Mouse (Mus musculus): ENCODE results near the gene Fam107b. TPM values are rescaled to one million over a fixed set of nuclear protein-coding genes. Genes with fewer than 3 reads are reported as not detected.

Fam107b gene
- polyA plus RNA-seq, 1 experiment from 2014 or later = 20.5 TPM

GRCm38 (mm10) chr2:3622158-3622557, 51.9 kb downstream of the Fam107b start:
- H3K4me3 ChIP-seq (ENCODE audit: low read depth, low read length) = no peak overlapping the region
- DNase-seq (ENCODE audit: low spot score) (no peak), ATAC-seq (no peak)
- H3K9ac ChIP-seq (replicated peaks; ENCODE audit: low read depth) = no peak overlapping the region
- TF ChIP-seq CTCF (IDR thresholded peaks at IDR 0.05) (no peak), EP300 (IDR thresholded peaks at IDR 0.05) (no peak)
- H3K27me3 ChIP-seq (replicated peaks; ENCODE audit: insufficient read depth, low read length) = no peaks in the 10 kb centered on the region
- H3K4me1 ChIP-seq (ENCODE audit: insufficient read depth, low read depth, low read length) = no peaks in the 10 kb centered on the region
- H3K4me2 ChIP-seq (replicated peaks; ENCODE audit: low read depth, low read length) = no peak overlapping the region
- H3K36me3 ChIP-seq (ENCODE audit: insufficient read depth, low read length) = no peaks in the 10 kb centered on the region
- no peak overlapping the region for H3K27ac ChIP-seq (ENCODE audit: low read length)
- WGBS = 87% methylated on average over 2 of the region's 2 CpGs
- H3K9me3 ChIP-seq (ENCODE audit: low read length) = no peaks in the 10 kb centered on the region

DNA sequence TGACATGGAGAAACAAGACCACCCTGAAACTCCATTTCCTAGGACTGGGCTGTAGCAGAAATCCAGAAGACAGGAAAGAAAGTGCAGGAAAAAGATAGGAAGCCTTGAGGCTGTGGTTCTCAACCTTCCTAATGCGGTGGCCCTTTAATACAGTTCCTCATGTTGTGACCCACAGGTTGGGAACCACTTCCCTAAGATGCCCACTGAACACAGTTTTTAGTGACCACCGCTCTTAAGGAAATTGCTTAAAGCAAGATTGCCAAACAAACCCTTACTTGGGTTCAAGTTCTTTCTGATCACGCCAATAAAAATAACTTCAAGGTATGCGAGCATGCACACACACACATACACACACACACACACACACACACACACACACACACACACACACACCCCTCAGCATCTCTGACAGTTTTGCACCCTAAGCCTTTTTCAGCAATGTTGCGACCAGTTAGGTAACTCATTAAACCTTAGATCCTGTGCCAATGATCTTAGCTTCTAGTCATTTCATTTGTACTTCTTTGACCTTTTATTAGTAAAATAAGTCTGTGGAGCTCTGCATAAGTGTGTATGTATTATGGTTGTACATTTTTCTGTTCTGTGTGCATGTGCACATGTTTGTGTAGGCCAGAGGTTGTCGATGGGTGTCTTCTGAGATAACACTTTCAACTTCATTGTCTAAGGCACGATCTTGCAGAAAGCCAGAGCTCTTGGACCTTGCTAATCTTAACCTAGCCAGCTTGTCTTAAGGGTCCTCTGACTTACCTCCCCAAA, 53.1 kb downstream of the Fam107b start:
- WGBS = 86% methylated on average over 7 of the region's 7 CpGs
- no peak for TF ChIP-seq EP300 (IDR thresholded peaks at IDR 0.05)
- no peak for ATAC-seq
- DNase-seq (ENCODE audit: low spot score) = no peak
- Histone ChIP-seq H3K36me3 (ENCODE audit: insufficient read depth, low read length) (no peaks in the 10 kb centered on the region), H3K27ac (ENCODE audit: low read length) (no peak overlapping the region), H3K4me2 (replicated peaks; ENCODE audit: low read depth, low read length) (no peak overlapping the region), H3K9me3 (ENCODE audit: low read length) (no peaks in the 10 kb centered on the region), H3K27me3 (replicated peaks; ENCODE audit: insufficient read depth, low read length) (no peaks in the 10 kb centered on the region), H3K4me1 (ENCODE audit: insufficient read depth, low read depth, low read length) (no peaks in the 10 kb centered on the region), H3K4me3 (ENCODE audit: low read depth, low read length) (no peak overlapping the region), H3K9ac (replicated peaks; ENCODE audit: low read depth) (no peak overlapping the region)

DNA sequence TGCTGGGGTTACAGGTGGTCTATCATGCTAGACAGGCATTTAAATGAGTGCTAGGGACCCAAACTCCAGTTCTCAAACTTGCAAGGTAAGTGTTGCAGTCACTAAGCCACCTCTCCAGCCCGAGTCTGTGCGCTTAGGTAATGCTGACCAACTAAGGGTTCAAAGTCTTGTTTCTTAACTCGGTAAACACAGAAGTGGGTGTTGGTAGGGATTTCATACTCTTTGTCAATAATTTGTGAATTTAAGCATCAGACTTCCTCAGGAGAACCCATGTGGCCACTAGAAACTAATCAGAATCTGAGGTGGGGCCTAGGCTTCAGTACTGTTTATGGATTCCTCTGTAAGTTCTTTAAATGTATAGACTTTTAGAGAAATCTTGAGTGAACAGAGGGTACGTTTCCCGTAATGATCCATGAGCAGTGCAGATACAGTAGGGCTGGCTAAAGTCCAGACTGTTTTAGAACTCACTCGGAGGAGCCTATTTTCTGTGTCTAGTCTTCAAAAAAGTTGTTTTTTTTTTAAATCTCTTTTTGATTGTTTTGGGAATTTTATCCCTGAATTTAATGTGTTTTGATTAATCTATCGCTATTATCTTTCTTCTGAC, 53.8 kb downstream of the Fam107b start:
- DNase-seq (ENCODE audit: low spot score) (no peak), ATAC-seq (no peak)
- no peaks in the 10 kb centered on the region for H3K36me3 ChIP-seq (ENCODE audit: insufficient read depth, low read length)
- H3K9ac ChIP-seq (replicated peaks; ENCODE audit: low read depth) = no peak overlapping the region
- no peaks in the 10 kb centered on the region for H3K9me3 ChIP-seq (ENCODE audit: low read length)
- H3K4me3 ChIP-seq (ENCODE audit: low read depth, low read length) = no peak overlapping the region
- H3K27me3 ChIP-seq (replicated peaks; ENCODE audit: insufficient read depth, low read length) = no peaks in the 10 kb centered on the region
- no peak overlapping the region for H3K4me2 ChIP-seq (replicated peaks; ENCODE audit: low read depth, low read length)
- no peaks in the 10 kb centered on the region for H3K4me1 ChIP-seq (ENCODE audit: insufficient read depth, low read depth, low read length)
- H3K27ac ChIP-seq (ENCODE audit: low read length) = no peak overlapping the region
- 71% methylated on average over 7 of the region's 7 CpGs for WGBS
- TF ChIP-seq CTCF (IDR thresholded peaks at IDR 0.05) (no peak), EP300 (IDR thresholded peaks at IDR 0.05) (no peak)

DNA sequence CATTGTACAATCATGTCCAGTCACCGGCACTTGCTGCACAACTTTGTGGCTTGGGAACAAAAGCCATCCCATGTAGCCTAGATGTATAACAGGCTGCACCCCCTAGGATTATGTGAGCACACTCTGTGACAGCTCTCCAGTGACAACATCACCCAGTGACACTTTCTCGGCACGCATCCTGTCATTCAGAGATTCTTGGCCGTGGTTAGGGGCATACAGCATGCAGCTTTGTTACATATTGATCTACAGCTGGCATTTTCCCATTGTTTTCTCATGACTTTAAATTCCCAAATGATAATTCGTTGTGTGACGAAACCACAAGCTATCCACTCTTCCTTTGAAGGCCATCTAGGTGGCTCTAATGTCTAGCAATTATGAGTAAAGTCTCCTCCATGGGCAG, 58.8 kb downstream of the Fam107b start:
- no peaks in the 10 kb centered on the region for H3K9me3 ChIP-seq (ENCODE audit: low read length)
- H3K27ac ChIP-seq (ENCODE audit: low read length) = no peak overlapping the region
- no peak overlapping the region for H3K4me2 ChIP-seq (replicated peaks; ENCODE audit: low read depth, low read length)
- ATAC-seq (no peak), DNase-seq (ENCODE audit: low spot score) (no peak)
- no peak overlapping the region for H3K9ac ChIP-seq (replicated peaks; ENCODE audit: low read depth)
- WGBS = 85% methylated on average over 6 of the region's 6 CpGs
- H3K4me3 ChIP-seq (ENCODE audit: low read depth, low read length) = no peak overlapping the region
- no peaks in the 10 kb centered on the region for H3K36me3 ChIP-seq (ENCODE audit: insufficient read depth, low read length)
- no peak for TF ChIP-seq CTCF (IDR thresholded peaks at IDR 0.05)
- no peak for TF ChIP-seq EP300 (IDR thresholded peaks at IDR 0.05)
- no peaks in the 10 kb centered on the region for H3K4me1 ChIP-seq (ENCODE audit: insufficient read depth, low read depth, low read length)
- H3K27me3 ChIP-seq (replicated peaks; ENCODE audit: insufficient read depth, low read length) = no peaks in the 10 kb centered on the region

GRCm38 (mm10) chr2:3629741-3630140, 59.5 kb downstream of the Fam107b start:
- Histone ChIP-seq H3K27ac (ENCODE audit: low read length) (no peak overlapping the region), H3K27me3 (replicated peaks; ENCODE audit: insufficient read depth, low read length) (no peaks in the 10 kb centered on the region), H3K4me3 (ENCODE audit: low read depth, low read length) (no peak overlapping the region), H3K4me2 (replicated peaks; ENCODE audit: low read depth, low read length) (no peak overlapping the region), H3K36me3 (ENCODE audit: insufficient read depth, low read length) (no peaks in the 10 kb centered on the region), H3K9me3 (ENCODE audit: low read length) (no peaks in the 10 kb centered on the region), H3K4me1 (ENCODE audit: insufficient read depth, low read depth, low read length) (no peaks in the 10 kb centered on the region), H3K9ac (replicated peaks; ENCODE audit: low read depth) (no peak overlapping the region)
- WGBS = 81% methylated on average over 5 of the region's 5 CpGs
- DNase-seq (ENCODE audit: low spot score) (no peak), ATAC-seq (no peak)
- TF ChIP-seq CTCF (IDR thresholded peaks at IDR 0.05) (peak; percentile 48), EP300 (IDR thresholded peaks at IDR 0.05) (no peak)

GRCm38 (mm10) chr2:3630769-3631477, 60.6 kb downstream of the Fam107b start:
- Histone ChIP-seq H3K9ac (replicated peaks; ENCODE audit: low read depth) (no peak overlapping the region), H3K4me3 (ENCODE audit: low read depth, low read length) (no peak overlapping the region), H3K27me3 (replicated peaks; ENCODE audit: insufficient read depth, low read length) (no peaks in the 10 kb centered on the region), H3K4me2 (replicated peaks; ENCODE audit: low read depth, low read length) (no peak overlapping the region), H3K9me3 (ENCODE audit: low read length) (no peaks in the 10 kb centered on the region), H3K4me1 (ENCODE audit: insufficient read depth, low read depth, low read length) (no peaks in the 10 kb centered on the region), H3K36me3 (ENCODE audit: insufficient read depth, low read length) (no peaks in the 10 kb centered on the region), H3K27ac (ENCODE audit: low read length) (no peak overlapping the region)
- 79% methylated on average over 5 of the region's 5 CpGs for WGBS
- ATAC-seq (no peak), DNase-seq (ENCODE audit: low spot score) (peak; percentile 9)
- TF ChIP-seq EP300 (IDR thresholded peaks at IDR 0.05) (no peak), CTCF (IDR thresholded peaks at IDR 0.05) (no peak)

All from lung, postnatal 0 days (tissue).